Mouse (Mus musculus) cerebellum, adult 11-12 months (tissue): ENCODE measurements around the gene Ascl4.

Experiments
- DNase-seq: peaks from one replicate; pipeline ENCODE4 v3.0.0; 2022

Ascl4 gene

GRCm38 (mm10) chr10:85927676-85928445 is at the start of gene Ascl4:
Gene Ascl4, plus strand, starts transcription at chr10:85927681.
- DNase-seq = no peak

GRCm38 (mm10) chr10:85879886-85880486 is 47.5 kb upstream of the Ascl4 start:
- no peak for DNase-seq

- DNase-seq = peak; percentile 97
Observed at GRCm38 (mm10) chr10:85916498-85917309, 10.8 kb upstream of the Ascl4 start, which contains the start of gene Prdm4. Gene Prdm4, minus strand, starts transcription at chr10:85917142.

GRCm38 (mm10) chr10:85928499-85929207 is 1.2 kb downstream of the Ascl4 start:
- peak; percentile 89 for DNase-seq

GRCm38 (mm10) chr10:85929208-85929591 is 1.7 kb downstream of the Ascl4 start:
- no peak for DNase-seq

GRCm38 (mm10) chr10:85929962-85930361 is 2.5 kb downstream of the Ascl4 start:
- DNase-seq = no peak

- DNase-seq = no peak
Observed at GRCm38 (mm10) chr10:85936280-85936965, 8.9 kb downstream of the Ascl4 start.

GRCm38 (mm10) chr10:85948483-85949196 is 21.2 kb downstream of the Ascl4 start:
- no peak for DNase-seq

GRCm38 (mm10) chr10:85951765-85952443 is 24.4 kb downstream of the Ascl4 start:
- DNase-seq = no peak

GRCm38 (mm10) chr10:85953401-85953800 is 25.9 kb downstream of the Ascl4 start:
- no peak for DNase-seq

- no peak for DNase-seq
Observed at GRCm38 (mm10) chr10:85954429-85954828, 26.9 kb downstream of the Ascl4 start.

- peak; percentile 7 for DNase-seq
Observed at GRCm38 (mm10) chr10:85956871-85957419, 29.5 kb downstream of the Ascl4 start.

GRCm38 (mm10) chr10:85957464-85957950 is 30.0 kb downstream of the Ascl4 start, which contains the start of gene Rtcb:
Gene Rtcb, minus strand, starts transcription at chr10:85957823.
- DNase-seq = peak; percentile 93

GRCm38 (mm10) chr10:85962897-85963296 is 35.4 kb downstream of the Ascl4 start:
- no peak for DNase-seq

GRCm38 (mm10) chr10:85964316-85964715 is 36.8 kb downstream of the Ascl4 start:
- no peak for DNase-seq

- DNase-seq = no peak
Observed at GRCm38 (mm10) chr10:85966476-85966875, 39.0 kb downstream of the Ascl4 start.

- DNase-seq = no peak
Observed at GRCm38 (mm10) chr10:85967411-85968156, 40.1 kb downstream of the Ascl4 start.

- DNase-seq = peak; percentile 54
Observed at GRCm38 (mm10) chr10:85968157-85968634, 40.7 kb downstream of the Ascl4 start.

GRCm38 (mm10) chr10:85968731-85969130 is 41.2 kb downstream of the Ascl4 start:
- DNase-seq = no peak
